Mouse (Mus musculus) limb, embryonic 13.5 days (tissue): Measurements from ENCODE around the gene Fads2. TPM values are rescaled to one million over a fixed set of nuclear protein-coding genes. Genes with fewer than 3 reads are reported as not detected.
A peak's percentile ranks its signal among the peaks of the same experiment; 100 is the strongest.

ENCODE experiments used
- ATAC-seq: fragments of 200-750 bp; cut with Nextera tagmentation; 2 replicates; pipeline ENCODE4 v1.8.0; 2017; ENCODE audit warnings: low read depth, moderate number of reproducible peaks, moderate TSS enrichment; ENCODE audit not compliant: low FRiP score
- H3K27ac ChIP-seq: fragments of 300-500 bp; sonication (generic); 2 replicates; pipeline ENCODE4 v1.5.1; 2015; ENCODE audit warnings: inconsistent platforms, mild to moderate bottlenecking, moderate library complexity
- H3K27me3 ChIP-seq: fragments of 300-500 bp; sonication (generic); 2 replicates; pipeline ENCODE4 v1.6.1; 2015; ENCODE audit warnings: mild to moderate bottlenecking, inconsistent platforms
- H3K36me3 ChIP-seq: fragments of 300-500 bp; sonication (generic); 2 replicates; pipeline ENCODE4 v1.6.1; 2015; ENCODE audit warnings: inconsistent platforms, mild to moderate bottlenecking, moderate library complexity
- H3K4me1 ChIP-seq: fragments of 300-500 bp; sonication (generic); 2 replicates; pipeline ENCODE4 v1.6.1; 2015; ENCODE audit warnings: inconsistent platforms
- H3K4me2 ChIP-seq: fragments of 300-500 bp; sonication (generic); replicated peaks from 2 replicates; pipeline ENCODE4 v1.6.1; 2015; ENCODE audit warnings: inconsistent platforms, mild to moderate bottlenecking, moderate library complexity
- H3K4me3 ChIP-seq: fragments of 300-500 bp; sonication (generic); 2 replicates; pipeline ENCODE4 v1.5.1; 2015; ENCODE audit warnings: moderate library complexity, mild to moderate bottlenecking, inconsistent platforms
- H3K9ac ChIP-seq: fragments of 300-500 bp; sonication (generic); 2 replicates; pipeline ENCODE4 v1.6.1; 2015; ENCODE audit warnings: mild to moderate bottlenecking, inconsistent platforms
- H3K9me3 ChIP-seq: fragments of 300-500 bp; sonication (generic); 2 replicates; pipeline ENCODE4 v1.6.1; 2016; ENCODE audit warnings: inconsistent platforms
- WGBS: fragments of 180-500 bp; shearing (Covaris S2); methylation state at CpG from one replicate; pipeline ENCODE4 v1.1.7; 2015; 5-methylcytosine and 5-hydroxymethylcytosine counted together
- polyA plus RNA-seq: library from polyadenylated mRNA; unstranded; fragments of >200 nt; fragmentation: Nextera tagmentation; extraction: Ambion mirVana; gene quantifications from 2 replicates; pipeline ENCODE4 v1.2.1, GENCODE M21; 2015

Gene Fads2
- polyA plus RNA-seq, 1 experiment from 2014 or later, result 93.2 TPM

DNA sequence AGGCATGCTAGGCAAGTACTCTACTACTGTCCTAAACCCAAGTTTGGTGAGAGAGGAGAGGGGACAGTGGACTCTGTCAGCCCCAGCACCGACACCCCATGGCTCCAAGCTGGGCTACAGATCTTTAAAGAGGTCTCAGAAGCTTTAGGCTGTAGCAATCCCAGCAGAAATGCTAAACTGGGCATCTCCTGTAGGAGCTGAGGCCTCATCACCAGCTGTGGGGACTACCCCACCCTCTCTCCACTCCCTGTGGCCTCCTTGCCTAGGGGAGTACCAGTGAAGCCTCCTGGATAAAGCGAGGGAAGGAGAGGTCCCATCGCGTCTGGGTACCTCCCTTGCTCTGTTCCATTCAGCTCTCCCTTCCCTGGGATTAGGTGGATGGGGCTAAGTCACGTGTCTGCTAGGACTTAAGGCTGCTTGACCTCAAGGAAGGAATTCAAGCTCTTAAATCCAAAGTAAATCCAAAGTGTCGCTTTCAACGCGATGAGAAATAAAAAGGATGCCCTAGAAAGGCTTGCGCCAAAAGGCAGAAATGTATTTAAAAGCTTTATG is 42.6 kb downstream of the Fads2 start:
- no peak overlapping the region for H3K9ac ChIP-seq
- H3K4me2 ChIP-seq, result no peak overlapping the region
- no peak overlapping the region for H3K4me3 ChIP-seq
- no peak for ATAC-seq
- H3K4me1 ChIP-seq, result peaks cover 11% of the 10 kb centered on the region
- no peak overlapping the region for H3K27ac ChIP-seq
- no peaks in the 10 kb centered on the region for H3K27me3 ChIP-seq
- peaks cover 70% of the 10 kb centered on the region for H3K36me3 ChIP-seq
- WGBS, result 68% methylated on average over 9 of the region's 9 CpGs
- H3K9me3 ChIP-seq, result no peaks in the 10 kb centered on the region

- peaks cover 70% of the 10 kb centered on the region for H3K36me3 ChIP-seq
- no peak for ATAC-seq
- no peak overlapping the region for H3K9ac ChIP-seq
- no peak overlapping the region for H3K27ac ChIP-seq
- H3K4me1 ChIP-seq, result peaks cover 11% of the 10 kb centered on the region
- no peak overlapping the region for H3K4me3 ChIP-seq
- no peaks in the 10 kb centered on the region for H3K27me3 ChIP-seq
- WGBS, result 90% methylated on average over 1 of the region's 1 CpGs
- no peaks in the 10 kb centered on the region for H3K9me3 ChIP-seq
- H3K4me2 ChIP-seq, result no peak overlapping the region
Measured at GRCm38 (mm10) chr19:10058352-10058825, 43.2 kb downstream of the Fads2 start.

GRCm38 (mm10) chr19:10057486-10058351 is 43.8 kb downstream of the Fads2 start:
- no peaks in the 10 kb centered on the region for H3K9me3 ChIP-seq
- no peak overlapping the region for H3K4me2 ChIP-seq
- 0 out of 2 replicates have a peak, but pooled peaks have one; percentile 37 for ATAC-seq
- H3K9ac ChIP-seq, result no peak overlapping the region
- peaks cover 11% of the 10 kb centered on the region for H3K4me1 ChIP-seq
- no peaks in the 10 kb centered on the region for H3K27me3 ChIP-seq
- peaks cover 66% of the 10 kb centered on the region for H3K36me3 ChIP-seq
- H3K27ac ChIP-seq, result no peak overlapping the region
- H3K4me3 ChIP-seq, result no peak overlapping the region
- WGBS, result 55% methylated on average over 11 of the region's 11 CpGs

DNA sequence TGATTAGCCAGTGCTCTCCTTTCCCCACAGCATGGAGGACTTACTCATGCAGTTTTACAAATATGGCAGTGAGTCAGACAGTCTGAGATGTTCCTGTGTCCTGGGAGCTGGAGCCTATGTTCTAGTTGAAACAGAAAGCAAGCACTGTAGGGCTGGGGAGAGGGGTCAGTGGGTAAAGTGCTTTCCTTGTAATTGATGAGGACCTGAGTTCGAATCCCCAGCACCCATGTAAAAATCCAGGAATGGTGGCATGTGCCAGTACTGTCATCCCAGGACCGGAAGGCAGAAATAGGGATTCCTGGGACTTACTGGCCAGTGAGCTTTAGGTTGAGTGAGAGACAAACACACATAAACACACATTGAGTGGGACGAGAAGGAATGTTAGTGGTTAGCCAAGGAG is 44.9 kb downstream of the Fads2 start:
- Histone ChIP-seq H3K4me2 (no peak overlapping the region), H3K9me3 (no peaks in the 10 kb centered on the region), H3K9ac (no peak overlapping the region), H3K4me3 (no peak overlapping the region), H3K27me3 (no peaks in the 10 kb centered on the region), H3K4me1 (peaks cover 11% of the 10 kb centered on the region), H3K36me3 (peaks cover 56% of the 10 kb centered on the region), H3K27ac (no peak overlapping the region)
- no peak for ATAC-seq
- WGBS, result 88% methylated on average over 3 of the region's 3 CpGs

DNA sequence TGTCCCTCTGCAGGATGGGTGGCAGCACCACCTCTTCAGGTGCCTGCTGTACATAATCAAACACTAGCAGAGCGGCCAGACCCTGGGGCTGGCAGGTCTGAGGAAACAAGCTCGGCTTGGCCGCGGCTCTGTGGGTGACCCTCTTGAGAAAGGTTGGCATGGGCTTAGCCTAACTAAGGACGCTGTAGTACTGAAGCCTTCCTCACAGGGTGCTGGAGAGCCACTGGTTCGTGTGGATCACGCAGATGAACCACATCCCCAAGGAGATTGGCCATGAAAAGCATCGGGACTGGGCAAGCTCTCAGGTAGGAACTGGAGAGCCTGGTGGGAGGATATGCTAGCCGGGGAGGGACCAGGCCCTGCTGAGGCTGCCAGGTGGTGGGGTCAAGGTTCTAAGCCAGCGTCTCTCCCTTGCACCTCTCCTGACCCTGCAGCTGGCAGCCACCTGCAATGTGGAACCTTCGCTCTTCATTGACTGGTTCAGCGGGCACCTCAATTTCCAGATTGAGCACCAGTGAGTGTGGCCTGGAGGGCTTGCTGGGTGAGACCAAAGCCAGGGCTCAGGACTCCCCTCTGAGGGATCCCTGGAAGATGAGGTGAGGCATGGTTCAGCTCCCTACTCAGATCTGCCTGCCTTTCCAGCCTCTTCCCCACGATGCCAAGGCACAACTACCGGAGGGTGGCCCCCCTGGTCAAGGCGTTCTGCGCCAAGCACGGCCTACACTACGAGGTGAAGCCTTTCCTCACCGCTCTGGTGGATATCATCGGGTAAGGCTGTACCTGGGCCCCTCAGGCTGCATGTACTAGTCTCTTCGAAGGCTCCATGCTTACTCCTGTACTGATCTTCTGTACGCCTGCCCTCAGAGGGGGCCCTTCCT is 45.5 kb downstream of the Fads2 start:
- peaks cover 49% of the 10 kb centered on the region for H3K36me3 ChIP-seq
- H3K4me2 ChIP-seq, result no peak overlapping the region
- H3K27me3 ChIP-seq, result no peaks in the 10 kb centered on the region
- no peak overlapping the region for H3K27ac ChIP-seq
- H3K4me3 ChIP-seq, result no peak overlapping the region
- 84% methylated on average over 22 of the region's 22 CpGs for WGBS
- H3K4me1 ChIP-seq, result peaks cover 11% of the 10 kb centered on the region
- no peak overlapping the region for H3K9ac ChIP-seq
- ATAC-seq, result no peak
- H3K9me3 ChIP-seq, result no peaks in the 10 kb centered on the region

- H3K9ac ChIP-seq, result no peak overlapping the region
- peaks cover 7% of the 10 kb centered on the region for H3K4me1 ChIP-seq
- no peak overlapping the region for H3K4me3 ChIP-seq
- H3K27ac ChIP-seq, result no peak overlapping the region
- peaks cover 45% of the 10 kb centered on the region for H3K36me3 ChIP-seq
- no peaks in the 10 kb centered on the region for H3K9me3 ChIP-seq
- no peaks in the 10 kb centered on the region for H3K27me3 ChIP-seq
- 80% methylated on average over 3 of the region's 3 CpGs for WGBS
- no peak overlapping the region for H3K4me2 ChIP-seq
- ATAC-seq, result no peak
Measured at GRCm38 (mm10) chr19:10055261-10055660, 46.3 kb downstream of the Fads2 start.

GRCm38 (mm10) chr19:10054361-10055075 is 47.0 kb downstream of the Fads2 start:
- H3K9ac ChIP-seq, result no peak overlapping the region
- H3K27me3 ChIP-seq, result no peaks in the 10 kb centered on the region
- 87% methylated on average over 6 of the region's 6 CpGs for WGBS
- H3K27ac ChIP-seq, result no peak overlapping the region
- peaks cover 45% of the 10 kb centered on the region for H3K36me3 ChIP-seq
- H3K4me3 ChIP-seq, result no peak overlapping the region
- ATAC-seq, result no peak
- peaks cover 9% of the 10 kb centered on the region for H3K4me1 ChIP-seq
- H3K9me3 ChIP-seq, result no peaks in the 10 kb centered on the region
- H3K4me2 ChIP-seq, result no peak overlapping the region

DNA sequence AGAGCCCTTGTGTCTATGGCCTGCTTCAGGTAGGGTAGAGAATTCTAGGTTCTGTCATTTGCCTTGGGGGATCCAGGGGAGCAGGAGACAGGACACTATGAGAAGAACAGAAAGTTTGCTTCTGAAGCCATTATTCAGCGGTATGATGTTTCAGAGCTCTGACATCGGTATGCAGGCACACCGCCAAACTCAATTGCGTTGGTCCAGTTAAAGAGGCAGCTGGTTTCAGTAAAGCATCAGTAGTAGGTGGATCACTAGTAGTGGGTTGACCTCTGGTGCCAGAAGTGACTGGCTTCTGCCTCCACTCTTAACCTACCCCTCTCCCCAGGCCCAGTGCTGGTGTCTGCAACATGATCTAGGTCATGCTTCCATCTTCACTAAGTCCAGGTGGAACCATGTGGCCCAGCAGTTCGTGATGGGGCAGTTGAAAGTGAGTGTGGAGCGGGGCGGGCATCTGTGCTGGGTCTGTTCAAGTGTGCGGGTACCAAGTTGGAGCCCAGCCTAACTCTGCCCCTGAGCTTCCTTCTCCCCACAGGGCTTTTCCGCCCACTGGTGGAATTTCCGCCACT is 47.8 kb downstream of the Fads2 start:
- Histone ChIP-seq H3K4me3 (no peak overlapping the region), H3K4me1 (peaks cover 10% of the 10 kb centered on the region), H3K27ac (no peak overlapping the region), H3K36me3 (peaks cover 45% of the 10 kb centered on the region), H3K27me3 (no peaks in the 10 kb centered on the region), H3K9ac (no peak overlapping the region), H3K9me3 (no peaks in the 10 kb centered on the region), H3K4me2 (no peak overlapping the region)
- WGBS, result 97% methylated on average over 10 of the region's 10 CpGs
- ATAC-seq, result no peak

DNA sequence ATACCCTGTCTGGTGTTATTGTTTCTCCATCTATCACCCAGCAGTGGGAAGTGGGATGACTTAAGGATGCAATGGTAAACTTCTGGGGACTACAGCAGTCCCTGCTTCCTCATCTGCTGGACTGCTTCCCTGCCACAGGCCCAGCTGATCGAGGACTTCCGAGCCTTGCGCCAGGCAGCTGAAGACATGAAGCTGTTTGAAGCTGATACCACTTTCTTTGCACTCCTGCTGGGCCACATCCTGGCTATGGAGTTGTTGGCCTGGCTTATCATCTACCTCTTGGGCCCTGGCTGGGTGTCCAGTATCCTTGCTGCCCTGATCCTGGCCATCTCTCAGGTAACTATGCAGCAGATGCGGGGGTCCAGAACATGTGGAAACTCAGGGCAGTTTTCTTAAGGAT is 48.8 kb downstream of the Fads2 start:
- H3K36me3 ChIP-seq, result peaks cover 39% of the 10 kb centered on the region
- 87% methylated on average over 4 of the region's 4 CpGs for WGBS
- peaks cover 8% of the 10 kb centered on the region for H3K4me1 ChIP-seq
- ATAC-seq, result no peak
- no peak overlapping the region for H3K9ac ChIP-seq
- H3K9me3 ChIP-seq, result no peaks in the 10 kb centered on the region
- no peak overlapping the region for H3K4me2 ChIP-seq
- no peaks in the 10 kb centered on the region for H3K27me3 ChIP-seq
- no peak overlapping the region for H3K4me3 ChIP-seq
- no peak overlapping the region for H3K27ac ChIP-seq

GRCm38 (mm10) chr19:10050438-10050837 is 51.1 kb downstream of the Fads2 start:
- H3K36me3 ChIP-seq, result peaks cover 21% of the 10 kb centered on the region
- no peaks in the 10 kb centered on the region for H3K27me3 ChIP-seq
- H3K9ac ChIP-seq, result no peak overlapping the region
- H3K27ac ChIP-seq, result no peak overlapping the region
- H3K4me1 ChIP-seq, result peaks cover 11% of the 10 kb centered on the region
- no peaks in the 10 kb centered on the region for H3K9me3 ChIP-seq
- no peak overlapping the region for H3K4me2 ChIP-seq
- no peak overlapping the region for H3K4me3 ChIP-seq
- WGBS, result 63% methylated on average over 2 of the region's 2 CpGs
- no peak for ATAC-seq

DNA sequence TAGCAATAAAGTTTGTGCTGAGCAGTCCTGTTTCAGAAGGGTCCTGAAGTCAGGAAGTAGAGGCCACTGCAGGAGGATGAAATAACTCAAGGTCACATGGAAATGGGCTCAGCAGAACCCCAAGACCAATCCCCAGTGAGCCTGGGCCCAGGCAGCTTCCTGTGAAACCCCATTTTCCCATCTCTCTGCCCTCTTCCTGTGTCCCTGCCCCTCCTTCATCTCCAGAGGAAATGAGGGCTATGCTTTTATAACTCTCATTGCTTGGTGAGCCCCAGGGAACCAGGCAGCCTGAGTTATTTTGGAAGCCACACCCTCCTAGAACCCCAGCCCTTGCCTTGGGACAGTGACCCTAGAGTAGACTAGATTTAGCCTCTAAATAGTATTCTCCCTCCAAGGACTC is 52.0 kb downstream of the Fads2 start:
- no peak for ATAC-seq
- Histone ChIP-seq H3K27me3 (no peaks in the 10 kb centered on the region), H3K9me3 (no peaks in the 10 kb centered on the region), H3K4me3 (no peak overlapping the region), H3K36me3 (peaks cover 13% of the 10 kb centered on the region), H3K27ac (no peak overlapping the region), H3K4me2 (no peak overlapping the region), H3K4me1 (peaks cover 11% of the 10 kb centered on the region), H3K9ac (no peak overlapping the region)
